Mouse (Mus musculus) kidney, adult 11 months (tissue): ENCODE data around the gene Fbln1.

Experiments used
- DNase-seq: peaks from one replicate; pipeline ENCODE4 v3.0.0; 2022

Gene Fbln1

GRCm38 (mm10) chr15:85238821-85239745 is 33.3 kb downstream of the Fbln1 start:
- DNase-seq = peak; percentile 31

- no peak for DNase-seq
Measured at GRCm38 (mm10) chr15:85240086-85240485, 34.3 kb downstream of the Fbln1 start.

DNA sequence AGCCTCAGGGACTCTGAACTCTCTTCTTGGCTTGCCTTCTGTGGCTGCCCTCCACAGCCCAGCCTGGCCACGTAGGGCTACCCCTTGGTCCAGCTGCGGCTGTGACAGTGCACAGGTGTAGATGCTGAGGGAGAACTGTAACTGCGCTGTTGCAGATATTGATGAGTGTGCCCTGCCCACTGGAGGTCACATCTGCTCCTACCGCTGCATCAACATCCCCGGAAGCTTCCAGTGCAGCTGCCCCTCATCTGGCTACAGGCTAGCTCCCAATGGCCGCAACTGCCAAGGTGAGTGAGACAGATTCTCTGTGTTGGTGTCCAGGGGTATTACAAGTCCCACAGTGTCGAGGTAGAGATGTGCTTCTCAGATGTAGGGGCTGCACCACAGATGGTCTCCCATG is 36.1 kb downstream of the Fbln1 start:
- no peak for DNase-seq

DNA sequence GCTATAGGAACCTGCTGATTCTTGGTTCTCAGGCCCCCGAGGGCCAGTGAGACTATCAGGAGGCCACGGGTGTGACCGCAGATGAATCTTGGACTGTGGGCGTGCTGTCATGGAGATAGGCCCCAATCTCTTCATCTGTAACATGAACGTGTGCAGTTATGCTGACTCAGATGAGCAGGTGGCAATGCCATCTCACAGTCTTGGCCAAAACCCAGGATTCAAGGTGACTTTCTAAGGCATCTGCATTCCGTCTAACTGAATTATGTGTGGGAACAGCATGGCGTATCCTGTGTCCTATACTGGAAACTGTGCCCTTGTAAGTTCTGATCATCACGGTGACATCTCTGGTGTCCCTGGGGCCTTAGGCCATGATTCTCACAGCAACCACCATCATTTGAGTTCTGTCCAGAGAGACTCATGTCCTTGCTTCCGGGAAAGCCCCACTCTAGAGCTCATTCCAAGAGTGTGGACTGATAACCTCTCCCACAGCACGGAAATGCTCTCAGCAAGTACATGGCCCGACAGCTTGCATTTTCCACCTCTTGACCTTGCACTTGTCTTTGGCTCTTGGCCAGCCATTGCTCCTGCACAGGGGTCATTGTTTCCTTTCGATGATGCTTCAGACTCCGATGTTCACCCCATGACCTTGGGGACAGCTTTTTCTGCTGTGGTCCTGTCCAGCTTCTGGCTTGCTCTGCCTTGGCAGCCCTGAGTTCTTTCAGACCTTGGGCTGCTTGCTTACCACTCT is 38.8 kb downstream of the Fbln1 start:
- DNase-seq = peak; percentile 27

- DNase-seq = peak; percentile 51
Measured at GRCm38 (mm10) chr15:85245241-85246010, 39.7 kb downstream of the Fbln1 start.

DNA sequence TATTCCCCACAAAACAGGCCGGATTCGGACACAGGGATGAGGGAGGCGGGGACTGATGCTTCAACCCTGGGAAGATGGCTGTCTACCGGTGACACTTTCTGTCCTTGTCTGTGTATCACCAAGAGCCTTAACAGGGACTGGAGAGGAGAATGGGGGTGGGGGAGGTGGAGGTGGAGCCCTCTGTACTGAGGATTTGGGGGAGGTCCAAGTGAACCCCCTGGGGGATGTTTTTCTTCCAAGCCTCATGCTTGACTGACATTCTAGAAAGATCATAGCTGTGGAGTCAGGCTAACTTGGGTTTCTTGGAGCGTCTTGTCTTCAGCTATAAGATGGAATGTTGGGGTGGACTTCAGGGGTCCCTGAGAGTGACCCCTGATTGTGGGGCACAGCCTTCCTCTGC is 40.3 kb downstream of the Fbln1 start:
- no peak for DNase-seq

DNA sequence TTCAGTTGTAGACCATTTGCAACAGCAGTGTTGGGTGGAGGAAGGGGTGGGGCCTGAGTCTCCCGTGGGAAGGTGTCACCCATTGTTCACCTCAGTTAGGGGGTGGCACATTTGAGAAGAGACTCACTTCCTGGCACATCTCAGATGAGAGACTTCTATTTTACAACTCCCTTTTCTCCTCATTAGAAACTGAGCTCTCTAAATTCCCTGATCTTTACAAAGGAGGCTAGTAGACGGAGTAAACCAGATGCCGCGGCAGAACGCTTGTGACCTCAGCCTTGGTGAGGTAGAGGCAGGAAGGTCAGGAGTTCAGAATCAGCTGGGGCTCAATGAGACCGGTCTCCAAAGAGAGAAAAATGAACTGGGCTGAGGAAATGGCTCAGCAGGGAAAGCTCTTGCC is 41.2 kb downstream of the Fbln1 start:
- no peak for DNase-seq

DNA sequence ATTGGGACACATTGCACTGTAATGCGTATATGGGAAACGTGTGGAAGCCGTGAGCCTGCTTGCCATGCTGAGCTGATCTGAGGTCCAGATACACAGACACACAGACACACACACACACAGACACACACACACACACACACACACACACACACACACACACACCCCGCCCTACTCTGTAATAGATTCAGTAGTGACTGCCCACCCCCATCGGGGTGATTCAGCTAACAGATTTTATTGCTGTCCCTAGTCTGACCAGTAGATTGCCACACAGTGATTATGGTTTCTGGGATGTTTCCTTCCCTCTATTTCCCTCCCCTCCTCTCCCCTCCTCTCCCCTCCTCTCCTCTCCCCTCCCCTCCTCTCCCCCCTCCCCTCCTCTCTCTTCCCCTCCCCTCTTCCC is 42.6 kb downstream of the Fbln1 start:
- no peak for DNase-seq

GRCm38 (mm10) chr15:85249252-85249651 is 43.5 kb downstream of the Fbln1 start:
- peak; percentile 52 for DNase-seq

- DNase-seq = no peak
Measured at GRCm38 (mm10) chr15:85250436-85250835, 44.7 kb downstream of the Fbln1 start.

- no peak for DNase-seq
Measured at GRCm38 (mm10) chr15:85252476-85252875, 46.7 kb downstream of the Fbln1 start.

GRCm38 (mm10) chr15:85257775-85258429 is 52.2 kb downstream of the Fbln1 start:
- peak; percentile 30 for DNase-seq

DNA sequence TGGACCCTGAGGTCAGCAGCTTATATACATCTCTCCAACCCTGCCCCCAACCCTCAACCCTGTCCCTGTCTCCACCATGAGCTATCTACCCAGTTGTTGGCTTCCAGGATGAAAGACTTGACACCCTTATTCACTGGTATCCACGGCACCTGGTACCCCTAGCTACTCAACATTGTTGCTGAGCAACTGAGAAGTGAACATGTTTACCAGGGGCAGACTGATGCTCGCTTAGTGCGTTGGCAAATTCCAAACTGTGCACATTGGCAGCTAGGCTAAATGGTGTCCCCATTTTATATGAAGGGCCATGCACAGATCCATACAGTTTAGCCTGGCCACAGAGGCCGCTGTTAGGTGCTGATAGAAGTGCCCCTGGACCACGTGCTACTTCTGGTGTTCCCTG is 57.1 kb downstream of the Fbln1 start:
- no peak for DNase-seq

GRCm38 (mm10) chr15:85266729-85267434 is 61.1 kb downstream of the Fbln1 start:
- peak; percentile 74 for DNase-seq

GRCm38 (mm10) chr15:85267891-85268290 is 62.1 kb downstream of the Fbln1 start:
- peak; percentile 59 for DNase-seq

- no peak for DNase-seq
Measured at GRCm38 (mm10) chr15:85272988-85273387, 67.2 kb downstream of the Fbln1 start.

GRCm38 (mm10) chr15:85277221-85277620 is 71.5 kb downstream of the Fbln1 start:
- DNase-seq = peak; percentile 78

DNA sequence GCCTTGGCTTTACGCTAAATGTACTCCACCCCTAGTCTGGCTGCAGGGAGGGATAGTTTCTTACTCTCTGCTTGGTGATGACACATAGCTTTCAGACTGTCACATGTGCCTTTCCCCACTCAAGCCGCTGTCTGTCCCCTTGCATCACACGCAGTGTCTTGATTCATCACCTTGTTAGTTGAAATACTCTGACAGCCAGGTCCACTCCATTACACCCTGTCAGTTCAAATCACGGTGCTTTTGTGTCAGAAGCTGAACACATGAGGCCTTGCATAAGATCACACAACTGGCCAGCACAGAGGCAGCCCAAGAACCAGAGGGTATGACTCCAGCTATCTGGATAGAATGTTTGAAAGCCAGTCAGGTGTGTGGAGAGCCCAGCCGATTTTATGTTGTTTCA is 73.2 kb downstream of the Fbln1 start:
- no peak for DNase-seq

- DNase-seq = no peak
Measured at GRCm38 (mm10) chr15:85282021-85282420, 76.3 kb downstream of the Fbln1 start.

DNA sequence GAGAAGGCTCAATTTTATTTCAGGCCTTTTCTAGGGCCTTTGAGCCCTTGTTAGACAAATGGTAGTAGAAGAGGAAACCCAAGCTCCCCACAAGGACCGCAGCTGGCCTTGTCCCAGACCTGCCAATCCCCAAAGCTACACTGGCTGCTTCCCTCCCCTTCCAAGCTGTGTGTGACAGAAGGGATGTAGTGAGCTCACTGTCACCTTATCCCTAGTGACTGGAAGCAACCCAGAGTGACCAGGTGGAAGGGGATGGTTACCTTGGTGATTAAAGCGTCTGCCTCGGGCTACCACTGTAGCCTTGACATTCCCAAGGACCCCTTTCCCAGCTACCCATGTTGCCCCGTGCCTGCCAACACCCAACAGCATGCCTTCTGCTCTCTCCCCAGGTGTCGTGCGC is 78.9 kb downstream of the Fbln1 start:
- DNase-seq = no peak

DNA sequence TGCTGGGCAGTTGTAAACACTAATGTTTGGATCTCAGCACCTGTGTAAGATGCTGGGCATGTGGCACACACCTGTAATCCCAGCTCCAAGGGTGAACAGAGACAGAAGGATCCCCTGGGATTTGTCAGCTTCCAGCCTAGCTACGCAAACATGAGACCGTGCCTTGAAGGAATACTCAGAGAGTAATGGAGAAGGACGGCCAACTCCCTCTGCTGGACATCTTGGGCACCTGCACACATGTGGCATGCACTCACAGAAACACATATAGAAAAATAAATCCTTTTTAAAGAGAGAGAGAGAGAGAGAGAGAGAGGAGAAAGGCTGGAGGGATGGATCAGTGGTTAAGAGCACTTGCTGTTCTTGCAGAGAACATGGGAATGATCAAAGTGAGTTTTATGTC is 88.9 kb downstream of the Fbln1 start:
- DNase-seq = no peak

DNA sequence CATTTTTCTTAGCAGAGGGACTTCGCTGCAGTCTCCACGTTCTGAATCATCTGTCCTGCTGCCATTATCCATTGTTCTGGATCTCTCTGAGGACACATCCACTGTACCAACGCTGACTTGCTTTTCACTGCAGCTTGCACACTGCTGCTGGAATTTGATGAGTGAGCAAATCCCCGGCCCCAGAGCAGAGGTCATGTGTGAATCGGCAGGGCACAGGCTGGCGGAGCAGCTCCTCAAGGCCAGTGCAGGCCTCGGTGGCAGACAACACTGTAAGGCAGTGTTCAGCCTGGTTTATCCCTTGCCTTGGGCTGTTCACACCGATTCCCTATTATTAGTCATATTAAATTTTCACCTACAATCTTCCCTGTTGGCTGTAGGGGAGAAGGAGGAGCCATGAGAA is 89.8 kb downstream of the Fbln1 start:
- DNase-seq = peak; percentile 68
